Mouse (Mus musculus): Measurements from ENCODE around the gene Epha6.

Epha6 gene

DNA sequence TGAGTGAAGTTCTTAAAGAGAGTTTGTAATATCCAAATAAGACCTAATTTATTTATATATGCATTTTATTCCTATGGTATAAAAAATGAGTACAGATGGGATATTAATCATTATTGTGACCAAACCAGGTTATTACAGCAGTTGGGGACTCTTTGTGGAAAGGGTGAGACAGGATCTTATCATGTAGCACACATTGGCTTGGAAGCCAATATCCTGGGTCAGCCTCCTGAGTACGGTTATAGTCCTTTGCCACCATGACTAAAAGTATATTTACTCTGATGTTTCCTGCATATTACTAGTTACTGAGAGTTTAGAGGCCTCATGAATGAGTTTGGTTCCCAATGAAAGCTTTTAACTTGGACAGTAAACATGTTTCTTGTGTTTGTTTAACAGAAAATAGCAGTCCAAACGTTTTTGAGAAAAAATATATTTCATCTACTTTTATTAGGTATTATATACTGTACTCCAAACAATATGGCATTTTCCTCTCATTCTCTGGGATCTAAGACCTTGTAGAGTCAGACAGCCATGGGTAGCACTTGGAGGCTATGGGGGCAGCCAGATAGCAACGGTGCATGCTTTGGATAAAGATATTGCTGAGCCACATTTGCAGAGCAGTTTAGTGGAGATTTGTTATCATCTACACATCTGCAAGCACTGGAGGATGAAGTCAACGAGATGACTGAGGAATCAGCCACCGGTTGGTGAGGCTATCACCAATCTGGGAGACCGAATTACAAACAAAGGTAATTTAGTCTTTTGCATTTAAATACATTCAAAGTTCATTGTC lies 340.4 kb downstream of the Epha6 start:
- no peak for DNase-seq (ENCODE audit: low spot score)

DNA sequence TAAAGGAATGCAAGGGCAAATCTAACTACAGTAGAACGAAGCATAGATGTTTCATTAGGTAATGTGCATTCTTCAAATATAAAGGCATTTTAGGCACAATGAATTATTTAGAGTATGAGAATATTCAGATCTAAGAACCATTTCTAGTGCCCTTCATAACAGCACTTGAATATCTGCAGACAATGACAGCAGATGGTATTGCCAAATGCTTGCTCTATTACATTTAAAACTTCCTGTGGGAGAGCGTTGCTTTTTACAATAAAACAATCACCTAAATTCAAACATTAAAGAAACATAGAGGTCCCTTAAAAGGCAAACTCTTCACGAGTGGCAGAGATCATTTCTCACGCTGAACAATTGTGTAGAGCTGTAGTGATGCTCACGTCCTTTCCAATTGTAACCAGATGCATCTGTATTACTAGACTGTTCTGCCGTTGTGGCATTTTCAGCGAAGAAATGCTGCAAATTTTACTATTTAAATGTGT lies 347.1 kb downstream of the Epha6 start:
- no peak for DNase-seq (ENCODE audit: low spot score)

DNA sequence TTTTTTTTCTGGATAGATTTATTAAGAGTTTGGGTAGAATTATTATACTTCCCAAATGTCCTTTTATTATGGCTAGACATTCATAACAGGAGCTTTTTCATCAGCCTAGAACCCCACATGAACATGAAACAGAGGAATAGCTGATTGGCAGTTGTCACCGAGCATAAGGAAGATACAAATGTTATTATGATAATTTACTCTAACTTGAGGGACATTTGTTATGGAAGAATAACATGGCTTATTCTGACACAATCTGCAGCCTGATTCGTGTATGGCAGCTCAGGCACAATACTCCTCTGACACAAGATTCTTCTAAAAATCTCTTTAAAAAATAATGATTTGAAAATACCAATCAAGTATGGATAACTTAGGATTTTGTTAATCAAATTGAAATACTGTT lies 347.7 kb downstream of the Epha6 start:
- DNase-seq (ENCODE audit: low spot score), result no peak

DNA sequence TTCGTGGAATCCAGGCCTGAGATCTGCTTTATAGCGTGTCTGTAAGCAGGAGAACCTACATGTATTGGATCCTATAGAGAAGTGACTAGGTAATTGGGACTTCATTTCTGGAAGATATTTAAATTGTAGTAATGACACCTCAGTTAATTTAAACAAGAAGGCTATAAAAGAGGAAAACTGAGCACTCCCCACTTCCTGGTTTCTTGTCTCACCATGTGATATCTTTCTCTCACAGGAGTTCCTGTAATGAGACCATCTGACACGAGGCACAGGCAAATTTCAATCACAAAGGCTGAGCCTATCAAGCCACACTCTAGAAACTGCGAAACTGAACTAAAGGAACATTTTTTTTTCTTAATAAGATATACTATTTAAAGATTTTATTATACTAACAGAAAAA lies 348.3 kb downstream of the Epha6 start:
- no peak for DNase-seq (ENCODE audit: low spot score)

DNA sequence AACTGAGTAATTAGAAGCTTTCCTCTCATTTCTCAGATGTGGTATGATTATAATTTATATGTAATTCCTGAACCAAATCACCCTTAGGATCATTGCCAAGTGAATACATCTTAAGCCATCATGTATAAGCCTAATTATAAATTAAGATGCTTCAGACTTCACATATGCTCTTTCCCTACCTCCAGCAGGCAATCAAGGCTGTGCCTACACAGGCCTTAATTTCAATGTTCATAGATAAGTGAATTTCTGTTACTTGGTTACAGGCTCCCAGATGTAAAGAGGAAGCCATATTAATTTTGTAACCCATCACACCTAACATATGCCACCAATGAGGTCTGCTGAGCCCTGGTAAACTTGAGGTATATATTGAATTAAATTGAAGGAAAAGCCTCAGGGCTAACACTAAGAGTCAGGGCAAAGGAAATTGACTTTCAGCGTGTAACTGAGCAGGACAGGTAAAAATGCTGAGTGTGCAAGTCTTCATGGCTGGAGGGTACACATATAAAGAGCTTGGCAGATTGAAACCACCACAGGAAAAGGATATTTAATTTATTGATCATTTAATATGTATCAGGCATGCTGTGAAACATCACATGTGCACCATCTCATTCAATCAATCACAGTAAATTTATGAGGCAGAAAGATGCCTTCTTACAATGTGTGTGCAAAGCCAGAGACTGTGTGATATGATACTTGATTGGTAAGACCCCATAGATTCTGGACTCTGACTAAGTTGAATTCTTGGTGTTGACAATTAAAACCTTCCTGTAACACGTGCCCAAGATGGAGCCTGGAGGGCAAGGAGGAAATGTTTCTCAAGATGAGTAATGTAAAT lies 365.8 kb downstream of the Epha6 start:
- DNase-seq (ENCODE audit: low spot score), result no peak

DNA sequence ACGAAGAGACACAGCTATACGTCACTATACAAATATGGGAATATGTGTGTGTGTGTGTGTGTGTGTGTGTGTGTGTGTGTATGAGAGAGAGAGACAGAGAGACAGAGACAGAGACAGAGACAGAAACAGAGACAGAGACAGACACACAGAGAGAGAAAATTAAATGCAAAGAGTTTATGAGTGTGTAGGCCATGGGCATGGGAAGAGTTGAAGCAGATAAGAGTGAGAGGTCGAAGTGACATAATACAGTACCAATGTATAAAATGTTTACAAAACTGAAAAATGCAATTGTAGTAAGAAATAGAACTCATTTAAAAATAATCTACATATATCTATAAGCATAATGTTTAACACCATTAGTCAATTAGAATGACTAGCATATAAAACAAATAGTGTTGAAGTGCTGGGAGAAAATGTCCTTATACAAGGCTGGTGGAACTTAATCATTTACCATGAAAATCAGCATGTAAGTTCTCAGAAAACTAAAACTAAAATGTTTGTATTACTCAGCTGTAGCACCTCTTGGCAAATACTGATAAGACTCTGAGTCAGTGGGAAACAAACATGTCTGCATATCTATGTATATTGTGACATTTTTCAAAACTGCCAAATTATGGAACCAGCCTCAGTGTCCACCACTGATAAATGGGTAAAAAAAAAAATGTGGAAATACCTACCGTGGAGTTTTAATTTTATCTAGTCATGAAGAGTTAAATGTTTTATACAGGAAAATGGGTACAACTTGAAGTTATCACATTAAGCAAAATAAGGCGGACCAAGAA lies 371.2 kb downstream of the Epha6 start:
- DNase-seq (ENCODE audit: low spot score), result no peak

DNA sequence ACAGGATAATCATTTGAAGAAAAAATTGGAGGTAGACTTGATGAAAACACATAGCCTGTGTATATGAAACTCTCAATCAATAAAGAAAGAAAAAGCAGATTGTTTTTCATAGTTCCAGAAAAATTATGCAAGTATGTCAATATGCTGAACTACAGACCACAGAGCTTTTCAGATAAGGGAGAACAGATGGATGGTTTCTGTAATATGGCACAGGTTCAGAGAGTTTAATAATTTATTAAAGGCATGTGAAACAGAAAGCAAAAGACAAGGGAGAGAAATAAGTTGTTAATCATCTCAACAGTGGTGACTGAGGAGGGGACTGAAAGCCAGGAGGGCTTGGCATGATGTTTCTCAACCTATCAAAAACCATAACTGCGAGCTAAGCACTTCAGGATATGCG lies 372.3 kb downstream of the Epha6 start:
- DNase-seq (ENCODE audit: low spot score), result no peak

DNA sequence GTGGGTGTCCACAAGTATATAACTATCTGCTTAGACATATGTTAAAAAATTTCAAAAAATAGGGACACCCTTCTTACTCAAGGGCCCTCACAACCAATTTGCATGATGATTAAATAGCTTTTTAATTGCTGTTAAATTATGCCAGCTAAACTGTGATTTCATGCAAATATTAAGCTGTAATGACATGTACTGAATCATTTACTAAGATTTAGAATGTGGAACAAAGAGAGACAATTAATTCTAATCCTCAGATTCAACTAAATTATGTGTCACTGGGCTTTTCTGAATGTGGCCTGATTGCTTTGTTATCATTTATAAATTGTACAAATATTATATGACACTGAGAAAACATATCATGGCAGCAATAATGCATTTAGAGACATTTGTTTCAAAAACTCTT lies 396.2 kb downstream of the Epha6 start:
- no peak for DNase-seq (ENCODE audit: low spot score)

DNA sequence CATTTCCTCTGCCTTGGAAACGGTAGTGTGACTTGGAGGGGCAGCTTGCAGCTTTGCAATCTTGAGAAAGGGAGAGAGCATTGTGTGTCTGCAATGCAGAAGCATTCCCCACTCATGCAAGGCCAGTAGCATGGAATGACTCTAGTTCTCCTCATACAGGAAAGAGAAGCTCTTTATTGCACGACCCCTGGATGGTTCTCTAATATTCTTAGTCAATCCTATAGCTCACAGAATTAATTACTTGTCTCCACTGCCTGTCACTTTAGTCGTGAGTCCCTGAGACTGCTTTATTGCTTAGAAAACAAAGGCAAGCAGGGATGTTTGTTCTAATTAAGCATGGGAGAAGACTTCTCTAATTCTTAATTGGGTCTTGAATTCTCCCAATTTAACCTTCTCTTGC lies 429.8 kb downstream of the Epha6 start:
- no peak for DNase-seq (ENCODE audit: low spot score)

DNA sequence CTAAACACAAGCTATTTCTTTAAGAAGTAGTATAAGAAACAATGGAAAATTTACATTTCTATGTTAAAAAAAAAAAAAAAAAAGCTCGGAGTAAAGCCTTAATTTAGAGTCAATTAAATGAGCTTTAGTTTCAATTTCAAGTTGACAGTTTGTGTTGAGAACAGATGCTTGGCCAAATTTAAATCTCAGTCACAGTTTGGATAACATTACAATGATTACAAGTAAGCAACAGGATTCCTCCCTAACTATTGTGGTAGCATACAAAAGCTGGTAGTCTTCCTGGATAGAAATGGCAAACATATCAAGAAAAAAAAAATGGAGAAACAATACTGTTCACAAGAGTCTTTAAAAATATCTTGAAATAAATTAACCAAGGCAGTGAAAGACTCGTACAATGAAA lies 452.9 kb downstream of the Epha6 start:
- no peak for DNase-seq (ENCODE audit: low spot score)

DNA sequence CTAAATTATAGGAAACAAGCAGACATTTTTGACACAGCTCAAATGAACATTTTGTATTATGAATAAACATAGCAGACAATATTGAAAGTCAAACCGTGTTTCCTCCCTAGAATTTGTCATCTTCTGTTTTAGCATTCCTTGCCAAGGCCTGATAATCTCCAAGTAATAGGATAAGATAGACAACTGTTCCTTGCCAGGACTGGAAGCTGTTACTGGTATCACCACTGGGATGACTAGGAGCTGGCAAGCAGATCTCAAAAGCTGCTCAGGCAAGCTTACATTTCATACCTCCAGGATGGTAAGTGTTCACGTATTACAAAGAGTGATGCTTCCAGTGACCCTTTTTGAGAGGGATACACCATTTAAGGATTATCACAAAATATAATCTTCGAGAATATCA lies 461.0 kb downstream of the Epha6 start:
- DNase-seq (ENCODE audit: low spot score), result no peak

DNA sequence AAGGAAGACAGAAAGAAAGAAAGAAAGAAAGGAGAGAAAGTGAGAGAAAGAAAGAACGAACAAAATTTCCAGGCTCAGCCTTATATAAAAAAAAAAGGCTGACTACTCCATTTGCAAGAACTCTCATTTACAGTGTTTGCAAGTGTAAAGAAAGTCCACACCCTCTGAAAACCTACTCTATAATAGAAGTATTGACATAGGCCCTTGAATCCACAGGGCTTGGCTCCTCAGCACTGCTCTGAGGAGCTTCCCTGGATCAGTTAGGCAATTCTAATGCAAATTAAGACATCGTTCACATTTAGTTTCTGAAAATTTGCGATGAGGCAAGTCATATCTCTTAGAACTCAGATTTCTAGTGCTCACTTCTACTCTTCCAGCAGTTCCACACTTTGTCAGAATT lies 483.9 kb downstream of the Epha6 start:
- no peak for DNase-seq (ENCODE audit: low spot score)

DNA sequence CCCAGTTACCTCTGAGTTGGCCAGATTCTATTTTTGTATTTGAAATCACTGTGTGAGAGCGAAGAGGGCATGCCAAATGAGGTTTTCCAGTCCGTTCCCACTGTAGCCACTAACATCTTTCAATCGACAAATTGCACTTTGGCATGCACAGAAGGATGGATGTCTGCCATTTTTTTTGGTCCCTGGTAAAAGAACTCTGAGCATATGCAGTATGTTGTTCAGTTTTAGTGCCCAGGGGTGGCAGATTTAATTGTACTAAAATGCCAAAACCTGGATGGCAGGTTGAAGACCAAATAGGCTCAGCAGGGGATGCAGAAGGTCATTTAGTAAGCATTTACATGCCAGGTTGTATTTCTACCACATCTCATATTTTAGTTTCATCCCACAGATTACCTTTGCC lies 503.1 kb downstream of the Epha6 start:
- DNase-seq (ENCODE audit: low spot score), result no peak

DNA sequence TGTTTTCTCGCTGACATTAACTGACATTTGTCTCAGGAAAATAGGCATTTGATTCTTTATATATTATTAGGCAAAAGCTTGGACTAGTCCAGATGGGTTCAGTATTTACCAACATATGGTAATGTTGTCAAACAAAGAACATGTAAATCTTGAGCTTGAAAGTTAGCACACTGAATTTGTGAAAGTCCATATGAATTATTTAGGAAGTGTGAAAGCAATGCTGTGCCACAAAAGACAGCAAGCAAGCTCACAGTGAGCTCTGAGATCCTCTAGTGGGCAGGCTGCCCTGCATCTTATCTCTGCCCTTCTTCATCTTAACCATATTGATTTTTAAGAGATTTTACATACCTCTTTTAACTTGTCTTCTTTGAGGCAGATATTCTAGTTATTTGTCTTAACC lies 510.0 kb downstream of the Epha6 start:
- no peak for DNase-seq (ENCODE audit: low spot score)

DNA sequence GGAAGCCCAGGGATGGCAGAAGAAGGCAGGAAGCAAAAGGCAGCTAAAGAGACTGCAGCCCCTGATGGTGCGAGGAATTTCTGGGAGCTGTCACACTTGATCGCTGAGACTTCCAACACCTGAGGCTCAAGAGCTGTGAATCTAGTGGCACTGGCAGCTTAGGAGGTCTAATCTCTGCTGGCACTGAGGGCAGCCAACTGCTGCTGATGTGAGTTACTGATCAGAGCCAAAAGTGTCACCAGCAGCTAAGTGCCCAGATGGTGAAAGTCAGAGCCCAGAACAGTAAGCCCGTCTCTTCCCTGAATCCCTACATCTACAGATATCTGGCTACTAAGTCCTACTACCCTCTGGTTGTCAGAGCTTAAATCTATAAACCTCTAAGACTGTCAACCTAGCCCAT lies 518.4 kb downstream of the Epha6 start:
- no peak for DNase-seq (ENCODE audit: low spot score)

DNA sequence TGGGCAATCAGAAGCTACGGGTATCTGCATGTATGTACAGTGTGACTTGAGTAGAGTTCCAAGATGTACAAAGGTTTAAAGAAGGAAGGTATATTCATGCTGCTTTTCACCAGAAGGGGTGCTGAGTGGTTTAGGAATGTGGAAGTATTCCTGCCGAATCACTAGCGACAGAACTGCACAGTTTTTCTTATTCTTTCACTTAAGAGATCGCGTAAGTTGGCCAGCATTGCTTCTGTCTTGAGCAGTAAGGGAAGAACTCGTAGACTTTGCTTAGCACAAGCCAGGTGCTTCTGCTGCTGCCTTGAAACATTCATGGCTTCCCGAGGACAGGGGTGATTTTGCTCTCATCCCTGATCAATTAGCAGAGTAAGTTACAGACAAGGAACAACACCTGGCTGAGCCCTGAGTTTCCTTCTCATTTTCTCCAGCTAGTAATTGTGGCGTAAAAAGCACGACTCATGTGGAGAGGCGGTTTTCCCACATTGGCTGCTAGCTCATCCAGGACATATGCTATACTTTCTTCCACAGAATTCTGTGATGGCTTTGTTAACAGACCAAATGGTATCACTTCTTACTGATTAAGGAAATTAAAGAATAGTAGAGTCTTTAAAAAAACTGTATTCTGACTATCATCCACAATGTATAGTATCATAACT lies 534.7 kb downstream of the Epha6 start:
- no peak for DNase-seq (ENCODE audit: low spot score)

DNA sequence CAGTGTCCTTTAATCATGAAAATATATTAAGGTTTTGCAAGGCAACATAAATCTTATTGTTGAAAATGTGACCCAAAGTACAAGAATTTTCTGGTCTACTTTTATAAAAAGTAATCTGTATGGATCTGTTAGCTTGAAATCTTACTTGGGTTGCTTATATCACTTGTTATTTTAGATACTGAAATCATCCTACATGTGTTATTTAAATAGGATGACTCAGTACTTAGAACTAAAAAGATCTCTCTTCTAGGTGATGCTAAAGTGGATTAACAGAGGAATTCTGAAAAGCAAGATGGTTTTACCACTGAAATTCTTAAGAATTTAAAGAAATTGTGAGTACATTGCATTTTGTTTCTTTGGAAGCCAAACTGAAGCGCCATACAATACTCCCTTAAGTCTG lies 561.5 kb downstream of the Epha6 start:
- DNase-seq (ENCODE audit: low spot score), result no peak

DNA sequence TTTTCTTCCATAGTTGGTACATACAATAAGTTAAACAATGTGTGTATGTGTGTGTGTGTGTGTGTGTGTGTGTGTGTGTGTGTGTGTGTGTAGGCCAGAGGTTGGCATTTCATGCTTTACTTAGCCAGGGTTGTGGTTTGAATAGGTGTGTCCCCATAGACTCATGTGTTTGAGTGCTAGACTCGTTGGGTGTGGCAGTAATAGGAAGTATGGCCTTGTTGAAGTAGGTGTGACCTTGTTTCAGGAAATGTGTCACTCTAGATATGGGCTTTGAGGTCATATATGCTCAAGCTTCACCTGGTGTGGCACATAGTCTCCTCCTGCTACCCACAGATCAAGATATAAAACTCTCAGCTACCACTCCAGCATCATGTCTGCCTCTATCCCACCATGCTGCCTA lies 577.0 kb downstream of the Epha6 start:
- DNase-seq (ENCODE audit: low spot score), result no peak

DNA sequence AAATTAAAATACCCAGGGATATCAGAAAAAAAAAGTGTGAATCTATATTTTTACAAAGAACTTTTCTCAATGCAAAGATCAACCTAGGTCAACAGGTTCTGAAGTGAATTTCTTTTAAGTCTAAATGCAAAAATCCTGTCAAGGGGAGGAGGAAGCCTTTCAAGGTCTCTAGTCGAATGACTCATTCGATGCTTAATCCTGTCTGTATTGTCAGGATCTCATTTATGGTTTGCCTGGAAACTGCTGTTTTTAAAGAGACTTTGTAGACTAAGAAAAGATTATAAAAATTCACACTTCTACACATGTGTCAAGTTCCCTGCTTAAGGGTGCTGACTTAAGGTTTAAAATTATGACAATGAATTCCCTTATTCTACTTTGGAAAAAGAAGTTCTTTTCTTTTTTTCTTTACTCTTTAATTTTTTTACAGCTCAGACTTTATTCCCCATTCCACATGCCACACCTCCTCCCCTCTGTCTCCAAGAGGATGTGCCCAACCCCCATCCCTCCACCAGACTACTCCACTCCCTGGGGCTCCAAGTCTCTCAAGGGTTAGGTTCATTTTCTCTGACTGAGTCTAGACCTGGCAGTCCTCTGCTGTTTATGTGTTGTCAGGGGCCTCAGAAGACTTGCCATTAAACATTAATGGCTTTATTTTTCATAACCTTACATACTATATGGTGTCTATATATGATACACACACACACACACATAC lies 598.3 kb downstream of the Epha6 start:
- no peak for DNase-seq (ENCODE audit: low spot score)

DNA sequence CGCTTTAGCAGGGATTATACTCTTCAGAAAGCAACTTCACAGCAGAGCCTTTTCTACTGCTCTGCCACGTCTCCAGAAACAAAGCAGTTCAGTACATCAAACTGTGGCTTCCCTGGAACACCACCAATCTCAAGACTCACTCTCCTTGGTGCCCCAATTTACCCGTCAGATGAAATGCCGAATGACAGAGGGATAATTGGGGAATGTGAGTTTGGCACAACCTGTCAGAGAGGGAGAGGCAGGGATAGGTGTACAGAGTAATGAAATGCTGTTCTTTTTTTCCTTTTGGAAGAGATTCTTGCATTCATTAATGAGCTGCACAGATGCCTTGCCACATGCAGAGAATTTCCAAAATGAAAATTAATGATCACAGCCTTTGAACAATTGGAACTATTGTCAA lies 635.5 kb downstream of the Epha6 start:
- DNase-seq (ENCODE audit: low spot score), result no peak

DNA sequence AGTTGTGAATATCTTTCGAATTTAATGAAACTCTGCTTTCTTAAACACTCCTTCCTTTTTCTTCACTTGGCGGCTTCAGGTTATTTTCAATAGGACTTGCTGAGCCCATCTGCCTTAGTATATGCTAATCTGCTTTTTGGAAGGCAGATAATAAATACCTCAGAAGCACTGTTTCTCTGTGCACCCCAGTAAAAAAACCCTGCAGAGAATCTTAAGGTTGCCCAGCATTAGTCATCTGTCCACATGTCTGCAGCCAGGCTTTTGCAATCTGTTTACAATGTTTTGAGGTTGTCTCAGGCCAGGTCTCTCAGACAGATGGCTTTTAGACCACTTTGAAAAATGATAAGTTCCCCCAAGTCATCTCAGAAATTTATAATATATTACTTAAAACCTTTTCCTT lies 649.6 kb downstream of the Epha6 start:
- no peak for DNase-seq (ENCODE audit: low spot score)

DNA sequence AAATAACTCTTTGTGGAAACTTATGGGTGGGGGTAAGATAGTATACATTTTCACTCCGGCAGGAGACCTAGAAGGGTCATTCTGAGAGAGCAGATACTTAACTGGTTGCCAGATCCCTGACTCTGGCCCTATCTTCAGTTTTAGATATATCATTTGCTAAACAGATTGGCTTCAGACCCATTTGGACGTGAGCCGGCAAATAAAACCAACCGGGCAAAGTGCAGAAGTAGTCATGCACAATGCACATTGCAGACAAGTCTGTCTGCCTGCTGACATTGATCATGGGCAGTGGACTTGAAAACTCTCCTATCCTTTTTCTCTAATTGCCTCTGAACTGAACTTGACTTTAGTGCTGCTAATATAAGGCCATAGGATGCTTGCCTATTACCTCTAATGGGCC lies 681.6 kb downstream of the Epha6 start:
- no peak for DNase-seq (ENCODE audit: low spot score)

All from urinary bladder, postnatal 25 days (tissue).